Mouse (Mus musculus) neural tube, embryonic 13.5 days (tissue): ENCODE data around the gene Vmn1r219. TPM values are rescaled to one million over a fixed set of nuclear protein-coding genes. Genes with fewer than 3 reads are reported as not detected.
"Not testable (repeated sequence)": the region's sequence is repeated elsewhere in the genome, so short reads cannot be mapped to it uniquely, and the experiment has no call there.

Experiments used
- ATAC-seq: fragments of 200-750 bp; cut with Nextera tagmentation; 2 replicates; pipeline ENCODE4 v1.8.0; 2017; ENCODE audit warnings: low read depth, mild to moderate bottlenecking, moderate TSS enrichment, moderate library complexity
- H3K27ac ChIP-seq: fragments of 300-500 bp; sonication (generic); replicated peaks from 2 replicates; pipeline ENCODE4 v1.5.1; 2015; ENCODE audit warnings: moderate library complexity, mild to moderate bottlenecking, inconsistent platforms
- H3K27me3 ChIP-seq: fragments of 300-500 bp; sonication (generic); 2 replicates; pipeline ENCODE4 v1.6.1; 2015; ENCODE audit warnings: mild to moderate bottlenecking, inconsistent platforms
- H3K36me3 ChIP-seq: fragments of 300-500 bp; sonication (generic); 2 replicates; pipeline ENCODE4 v1.6.1; 2015; ENCODE audit warnings: mild to moderate bottlenecking, inconsistent platforms
- H3K4me1 ChIP-seq: fragments of 300-500 bp; sonication (generic); replicated peaks from 2 replicates; pipeline ENCODE4 v1.6.1; 2015; ENCODE audit warnings: inconsistent platforms
- H3K4me2 ChIP-seq: fragments of 300-500 bp; sonication (generic); 2 replicates; pipeline ENCODE4 v1.6.1; 2015; ENCODE audit warnings: inconsistent platforms, mild to moderate bottlenecking, moderate library complexity
- H3K4me3 ChIP-seq: fragments of 300-500 bp; sonication (generic); 2 replicates; pipeline ENCODE4 v1.5.1; 2015; ENCODE audit warnings: mild to moderate bottlenecking, inconsistent platforms
- H3K9ac ChIP-seq: fragments of 300-500 bp; sonication (generic); 2 replicates; pipeline ENCODE4 v1.6.1; 2015; ENCODE audit warnings: moderate library complexity, mild to moderate bottlenecking, inconsistent platforms
- H3K9me3 ChIP-seq: fragments of 300-500 bp; sonication (generic); 2 replicates; pipeline ENCODE4 v1.6.1; 2016; ENCODE audit warnings: inconsistent platforms
- WGBS: fragments of 180-500 bp; shearing (Covaris S2); methylation state at CpG from one replicate; pipeline ENCODE4 v1.1.7; 2015; 5-methylcytosine and 5-hydroxymethylcytosine counted together
- polyA plus RNA-seq: library from polyadenylated mRNA; unstranded; fragments of >200 nt; fragmentation: Nextera tagmentation; extraction: Ambion mirVana; gene quantifications from 2 replicates; pipeline ENCODE4 v1.2.1, GENCODE M21; 2015

Gene Vmn1r219
- polyA plus RNA-seq, result not detected in 2 replicates

GRCm38 (mm10) chr13:23159012-23159411 lies at the start of gene Vmn1r219:
TSS of gene Vmn1r219 (plus strand) at chr13:23159312.
- ATAC-seq, result no peak
- H3K9me3 ChIP-seq, result no peaks in the 10 kb centered on the region
- no peaks in the 10 kb centered on the region for H3K4me1 ChIP-seq

GRCm38 (mm10) chr13:23118126-23118525 lies 41.0 kb upstream of the Vmn1r219 start, which contains the start of gene Vmn1r217:
TSS of gene Vmn1r217 (minus strand) at chr13:23118226.
- not testable (repeated sequence) for ATAC-seq, H3K4me1 ChIP-seq, H3K9ac ChIP-seq, H3K27me3 ChIP-seq, H3K36me3 ChIP-seq, H3K4me2 ChIP-seq, H3K9me3 ChIP-seq, H3K4me3 ChIP-seq, H3K27ac ChIP-seq
- 77% methylated on average over 1 of the region's 1 CpGs for WGBS

More at GRCm38 (mm10) chr13:23159012-23159411, at the start of gene Vmn1r219:
- Histone ChIP-seq H3K9ac (no peak within 1 kb of the TSS), H3K4me2 (no peak within 1 kb of the TSS), H3K27ac (no peak within 1 kb of the TSS), H3K4me3 (no peak within 1 kb of the TSS), H3K36me3 (no peaks in the 10 kb centered on the region), H3K27me3 (no peaks in the 10 kb centered on the region)
- 86% methylated on average over 4 of the region's 4 CpGs for WGBS

- H3K9me3 ChIP-seq, result no peaks in the 10 kb centered on the region
- H3K27me3 ChIP-seq, result no peaks in the 10 kb centered on the region
- 93% methylated on average over 2 of the region's 2 CpGs for WGBS
- H3K4me3 ChIP-seq, result no peak overlapping the region
- H3K9ac ChIP-seq, result no peak overlapping the region
- H3K36me3 ChIP-seq, result no peaks in the 10 kb centered on the region
- no peaks in the 10 kb centered on the region for H3K4me1 ChIP-seq
- no peak overlapping the region for H3K27ac ChIP-seq
- no peak for ATAC-seq
- no peak overlapping the region for H3K4me2 ChIP-seq
Measured at GRCm38 (mm10) chr13:23120611-23121010, 38.5 kb upstream of the Vmn1r219 start.

GRCm38 (mm10) chr13:23133099-23133498 lies 26.0 kb upstream of the Vmn1r219 start, which contains the start of gene Vmn1r218:
TSS of gene Vmn1r218 (plus strand) at chr13:23133155.
- no peaks in the 10 kb centered on the region for H3K27me3 ChIP-seq
- ATAC-seq, result no peak
- no peaks in the 10 kb centered on the region for H3K36me3 ChIP-seq
- WGBS, result 80% methylated on average over 3 of the region's 3 CpGs
- H3K4me2 ChIP-seq, result no peak within 1 kb of the TSS
- no peak within 1 kb of the TSS for H3K27ac ChIP-seq
- no peaks in the 10 kb centered on the region for H3K9me3 ChIP-seq
- no peaks in the 10 kb centered on the region for H3K4me1 ChIP-seq
- no peak within 1 kb of the TSS for H3K9ac ChIP-seq
- no peak within 1 kb of the TSS for H3K4me3 ChIP-seq

GRCm38 (mm10) chr13:23133501-23133900 lies 25.6 kb upstream of the Vmn1r219 start:
- Histone ChIP-seq H3K36me3 (no peaks in the 10 kb centered on the region), H3K4me2 (no peak overlapping the region), H3K9me3 (no peaks in the 10 kb centered on the region), H3K27me3 (no peaks in the 10 kb centered on the region), H3K27ac (no peak overlapping the region), H3K4me1 (no peaks in the 10 kb centered on the region), H3K9ac (no peak overlapping the region), H3K4me3 (no peak overlapping the region)
- WGBS, result 62% methylated on average over 1 of the region's 1 CpGs
- no peak for ATAC-seq

- Histone ChIP-seq H3K36me3 (no peaks in the 10 kb centered on the region), H3K9ac (no peak overlapping the region), H3K9me3 (no peaks in the 10 kb centered on the region), H3K4me2 (no peak overlapping the region), H3K27ac (no peak overlapping the region), H3K27me3 (no peaks in the 10 kb centered on the region), H3K4me3 (no peak overlapping the region), H3K4me1 (no peaks in the 10 kb centered on the region)
- no peak for ATAC-seq
- 89% methylated on average over 2 of the region's 2 CpGs for WGBS
Measured at GRCm38 (mm10) chr13:23138880-23139279, 20.2 kb upstream of the Vmn1r219 start.

- Histone ChIP-seq H3K9me3 (no peaks in the 10 kb centered on the region), H3K27me3 (no peaks in the 10 kb centered on the region), H3K36me3 (no peaks in the 10 kb centered on the region), H3K4me3 (no peak overlapping the region), H3K4me2 (no peak overlapping the region), H3K9ac (no peak overlapping the region), H3K4me1 (no peaks in the 10 kb centered on the region), H3K27ac (no peak overlapping the region)
- no peak for ATAC-seq
- WGBS, result 72% methylated on average over 2 of the region's 3 CpGs
Measured at GRCm38 (mm10) chr13:23157848-23158247, 1.3 kb upstream of the Vmn1r219 start.

GRCm38 (mm10) chr13:23166471-23166870 lies 7.4 kb downstream of the Vmn1r219 start:
- not testable (repeated sequence) for H3K9me3 ChIP-seq, H3K27me3 ChIP-seq, ATAC-seq, H3K36me3 ChIP-seq, H3K4me2 ChIP-seq, H3K4me1 ChIP-seq, H3K27ac ChIP-seq, H3K4me3 ChIP-seq, H3K9ac ChIP-seq
- 85% methylated on average over 4 of the region's 4 CpGs for WGBS

- Histone ChIP-seq H3K27ac (no peak within 1 kb of the TSS), H3K9me3 (no peaks in the 10 kb centered on the region), H3K9ac (no peak within 1 kb of the TSS), H3K4me2 (no peak within 1 kb of the TSS), H3K36me3 (no peaks in the 10 kb centered on the region), H3K4me3 (no peak within 1 kb of the TSS), H3K27me3 (no peaks in the 10 kb centered on the region), H3K4me1 (no peaks in the 10 kb centered on the region)
- 90% methylated on average over 2 of the region's 2 CpGs for WGBS
- ATAC-seq, result no peak
Measured at GRCm38 (mm10) chr13:23187875-23188274, 28.8 kb downstream of the Vmn1r219 start, which contains the start of gene Vmn1r220. TSS of gene Vmn1r220 (minus strand) at chr13:23187975.

- H3K27ac ChIP-seq, H3K4me1 ChIP-seq, H3K36me3 ChIP-seq, H3K4me2 ChIP-seq, ATAC-seq, H3K4me3 ChIP-seq, H3K9ac ChIP-seq, H3K9me3 ChIP-seq, H3K27me3 ChIP-seq: not testable (repeated sequence)
- 79% methylated on average over 1 of the region's 1 CpGs for WGBS
Measured at GRCm38 (mm10) chr13:23203885-23204284, 44.8 kb downstream of the Vmn1r219 start.

- not testable (repeated sequence) for H3K27me3 ChIP-seq, H3K36me3 ChIP-seq, H3K27ac ChIP-seq, H3K9ac ChIP-seq, H3K4me1 ChIP-seq, H3K9me3 ChIP-seq, H3K4me2 ChIP-seq, H3K4me3 ChIP-seq, ATAC-seq
- 87% methylated on average over 2 of the region's 2 CpGs for WGBS
Measured at GRCm38 (mm10) chr13:23213827-23214226, 54.7 kb downstream of the Vmn1r219 start, which contains the start of gene Vmn1r221. TSS of gene Vmn1r221 (plus strand) at chr13:23214127.
